Mouse (Mus musculus) kidney, adult 2 months (tissue): ENCODE results near the gene Fcrlb.

Source experiments
- CTCF ChIP-seq: fragments of 200-500 bp; conservative IDR thresholded peaks from 2 replicates; pipeline ENCODE4 v1.5.1; 2011; ENCODE audit warnings: low read depth, mild to moderate bottlenecking, control low read depth, low read length, moderate library complexity, mixed read lengths; ENCODE audit not compliant: insufficient read depth, insufficient read length
- POLR2A ChIP-seq: fragments of 200-500 bp; IDR thresholded peaks from one replicate; pipeline ENCODE4 v1.6.1; 2011; ENCODE audit warnings: low read depth, low read length, control low read depth

- no peak for TF ChIP-seq CTCF
- no peak for TF ChIP-seq POLR2A
Measured at GRCm38 (mm10) chr1:170889310-170889709, 23.4 kb downstream of the Fcrlb start.
